9 mouse cellular contexts compared by ENCODE assay signal in the genomic region with DNA sequence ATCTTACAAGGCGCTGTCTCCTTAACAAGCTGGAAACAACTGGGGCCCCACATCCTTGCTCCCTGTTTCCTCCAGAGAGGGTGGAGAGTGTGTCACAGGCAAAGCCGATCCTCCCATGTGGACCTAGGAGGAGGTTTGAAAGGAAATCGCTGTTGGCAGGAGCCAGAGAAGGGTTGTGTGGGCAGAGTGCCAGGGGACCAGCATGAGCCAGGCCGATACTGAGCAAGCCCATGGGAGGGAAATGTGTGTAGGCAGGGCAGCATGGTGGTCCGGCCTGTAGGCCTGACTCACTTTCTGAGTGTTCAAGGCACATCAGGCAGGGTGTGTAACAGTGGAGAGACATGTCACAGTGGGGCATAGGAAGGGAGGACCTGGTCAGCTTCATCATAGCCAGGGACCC. TPM values are rescaled to one million over a fixed set of nuclear protein-coding genes. Genes with fewer than 3 reads are reported as not detected.
DNase-seq lines count a peak whose midpoint lies in the region; ATAC-seq and TF ChIP-seq lines count a peak whose summit lies in the region.
"Had no signal": no experiment of that assay in that cellular context is flagged by ENCODE, and none has a peak within 500 bp of the region (broad histone marks: within the 10 kb centered on the region; RNA-seq: fewer than 3 reads in every experiment).

No protein-coding gene starts in this region.

- H3K27me3 ChIP-seq in liver, postnatal 0 days (ENCODE audit: insufficient read depth, low read length) = no peaks in the 10 kb centered on the region
- no peaks in the 10 kb centered on the region for H3K27me3 ChIP-seq in cerebellum, adult 2 months (ENCODE audit: control insufficient read depth, insufficient read depth, low read length)
- H3K27me3 ChIP-seq in heart, embryonic 16.5 days (ENCODE audit: control insufficient read depth, insufficient read depth, low read length) = no peaks in the 10 kb centered on the region

- 0 out of 2 replicates have a peak, but pooled peaks have one; percentile 7 for ATAC-seq in liver, postnatal 0 days
- ATAC-seq in heart, embryonic 16.5 days (replicated peaks; ENCODE audit: extremely low read depth, insufficient read depth, low FRiP score) = peak; percentile 61

- no peak for TF ChIP-seq POLR2A in cerebellum, adult 2 months (IDR thresholded peaks at IDR 0.05; ENCODE audit: borderline replicate concordance, insufficient read depth, low read length)

- 70% methylated on average over 5 of the region's 5 CpGs for WGBS in liver, postnatal 0 days (ENCODE audit: insufficient replicate concordance)
- WGBS in cerebellum, adult 2 months = 29% methylated on average over 5 of the region's 5 CpGs
- WGBS in heart, embryonic 16.5 days = 33% methylated on average over 5 of the region's 5 CpGs

- H3K9me3 ChIP-seq in liver, postnatal 0 days (ENCODE audit: low read length) = no peaks in the 10 kb centered on the region
- peaks cover 4% of the 10 kb centered on the region for H3K9me3 ChIP-seq in heart, embryonic 16.5 days (replicated peaks; ENCODE audit: control insufficient read depth, low read length)
- H3K9me3 ChIP-seq: midbrain, embryonic 12.5 days had no signal

- no peak for TF ChIP-seq EP300 in liver, postnatal 0 days (IDR thresholded peaks at IDR 0.05; ENCODE audit: low read depth)

- no peak overlapping the region for H3K4me2 ChIP-seq in liver, postnatal 0 days (ENCODE audit: low read depth, low read length)
- no peak overlapping the region for H3K4me2 ChIP-seq in heart, embryonic 16.5 days (ENCODE audit: low read depth, low read length)
- H3K4me2 ChIP-seq: midbrain, embryonic 12.5 days had no signal

- H3K4me3 ChIP-seq in liver, postnatal 0 days (ENCODE audit: low read depth, low read length) = no peak overlapping the region
- H3K4me3 ChIP-seq in cerebellum, adult 2 months (replicated peaks; ENCODE audit: insufficient read depth, low read depth, low read length) = no peak overlapping the region
- H3K4me3 ChIP-seq in heart, embryonic 16.5 days (ENCODE audit: low read length) = no peak overlapping the region
- H3K4me3 ChIP-seq: midbrain, embryonic 12.5 days had no signal

- H3K27ac ChIP-seq in liver, postnatal 0 days (ENCODE audit: low read depth) = no peak overlapping the region
- no peak overlapping the region for H3K27ac ChIP-seq in cerebellum, adult 2 months (ENCODE audit: insufficient read depth, low read length)
- H3K27ac ChIP-seq in heart, embryonic 16.5 days (ENCODE audit: low read length) = no peak overlapping the region
- H3K27ac ChIP-seq: midbrain, embryonic 12.5 days had no signal

- H3K9ac ChIP-seq in liver, postnatal 0 days (replicated peaks) = no peak overlapping the region
- no peak overlapping the region for H3K9ac ChIP-seq in heart, embryonic 16.5 days (ENCODE audit: low read length)
- H3K9ac ChIP-seq: midbrain, embryonic 12.5 days had no signal

- no peaks in the 10 kb centered on the region for H3K36me3 ChIP-seq in liver, postnatal 0 days (replicated peaks; ENCODE audit: insufficient read depth, low read length)
- H3K36me3 ChIP-seq in heart, embryonic 16.5 days (ENCODE audit: control insufficient read depth, insufficient read depth) = no peaks in the 10 kb centered on the region
- H3K36me3 ChIP-seq: midbrain, embryonic 12.5 days had no signal

- H3K4me1 ChIP-seq in liver, postnatal 0 days (ENCODE audit: insufficient read depth) = peaks cover 9% of the 10 kb centered on the region; the same call in 1 of the 2 replicates
- peaks cover 11% of the 10 kb centered on the region for H3K4me1 ChIP-seq in cerebellum, adult 2 months (ENCODE audit: control insufficient read depth, insufficient read depth, low read length)
- peaks cover 4% of the 10 kb centered on the region; the same call in 1 of the 2 replicates for H3K4me1 ChIP-seq in heart, embryonic 16.5 days (ENCODE audit: control insufficient read depth, insufficient read depth, low read length)
- H3K4me1 ChIP-seq: midbrain, embryonic 12.5 days had no signal

- no peak for DNase-seq in liver, postnatal 0 days
- DNase-seq in liver = no peak
- DNase-seq in cerebellum, adult 2 months = peak; percentile 59 to 60
- DNase-seq in lung, postnatal 25 days (ENCODE audit: low spot score) = peak; percentile 63
- DNase-seq in layer of hippocampus, adult 8-10 months (ENCODE audit: low spot score in 2 of 2) = no peak
- DNase-seq in embryo, embryonic 9.5 days (ENCODE audit: extremely low spot score) = no peak
- DNase-seq in B cell, adult 2 months = no peak

- no peak for TF ChIP-seq CTCF in liver, postnatal 0 days (IDR thresholded peaks at IDR 0.05; ENCODE audit: low read depth)
- TF ChIP-seq CTCF in cerebellum, adult 2 months (IDR thresholded peaks at IDR 0.05; ENCODE audit: borderline replicate concordance, insufficient read depth, low read depth, low read length) = no peak

RNA-seq across cellular contexts. Expression of a gene that starts 11.4 kb away (rescaled TPM):
- 1.3 and 1.7 TPM in 2 replicates for polyA plus RNA-seq in liver, postnatal 0 days (2015; fragmentation: Nextera tagmentation; extraction: Ambion mirVana)
- polyA plus RNA-seq in cerebellum, adult 2 months (2012; rRNA removed) = 25.3 and 26.3 TPM in 2 replicates
- 10.5 and 12.4 TPM in 2 replicates for polyA plus RNA-seq in heart, embryonic 16.5 days (2015; fragmentation: Nextera tagmentation; extraction: Ambion mirVana)
- 10 to 100 TPM; 19.4 to 41.1 (median 33.3) TPM for total RNA-seq in layer of hippocampus, adult 8-10 months (2022)

RNA-seq across cellular contexts. Expression of a gene that starts 42.6 kb away (rescaled TPM):
- polyA plus RNA-seq in liver, postnatal 0 days (2015; fragmentation: Nextera tagmentation; extraction: Ambion mirVana) = 33.0 and 36.5 TPM in 2 replicates
- 11.6 and 14.1 TPM in 2 replicates for polyA plus RNA-seq in cerebellum, adult 2 months (2012; rRNA removed)
- polyA plus RNA-seq in heart, embryonic 16.5 days (2015; fragmentation: Nextera tagmentation; extraction: Ambion mirVana) = 11.4 and 14.6 TPM in 2 replicates
- 10 to 100 TPM; 11.9 to 14.4 (median 14.1) TPM for total RNA-seq in layer of hippocampus, adult 8-10 months (2022)

Comparison
In these comparisons a context has a peak if more than half of its experiments do, and no peak if none do; other contexts are left out.
1. DNase-seq: peak in cerebellum, adult 2 months (2 of 2) and lung, postnatal 25 days (single experiment); none in liver, postnatal 0 days (single experiment), liver (single experiment), layer of hippocampus, adult 8-10 months (0 of 2), embryo, embryonic 9.5 days (single experiment) and B cell, adult 2 months (0 of 2).